Mouse (Mus musculus) left cerebral cortex, postnatal 25 days (tissue): ENCODE data around the gene Hsd17b6. TPM values are rescaled to one million over a fixed set of nuclear protein-coding genes. Genes with fewer than 3 reads are reported as not detected.
"Not testable (repeated sequence)": the region's sequence is repeated elsewhere in the genome, so short reads cannot be mapped to it uniquely, and the experiment has no call there.

ENCODE experiments used
- DNase-seq, 2 experiments: peaks; one replicate each; pipeline ENCODE4 v3.0.0; 2022; ENCODE audit warnings: low spot score in 2 of 2, mixed read lengths in 1 of 2
- intact Hi-C: fragments of 180-260 bp; cut with DNase I; formaldehyde crosslinking; loops from one replicate; pipeline ENCODE4 v1.15.1; 2025
- total RNA-seq, 2 experiments: library from RNA; stranded (reverse); gene quantifications; 2 replicates each; pipeline ENCODE4 v1.2.3; 2021

The Hsd17b6 gene
- total RNA-seq: not detected

DNA sequence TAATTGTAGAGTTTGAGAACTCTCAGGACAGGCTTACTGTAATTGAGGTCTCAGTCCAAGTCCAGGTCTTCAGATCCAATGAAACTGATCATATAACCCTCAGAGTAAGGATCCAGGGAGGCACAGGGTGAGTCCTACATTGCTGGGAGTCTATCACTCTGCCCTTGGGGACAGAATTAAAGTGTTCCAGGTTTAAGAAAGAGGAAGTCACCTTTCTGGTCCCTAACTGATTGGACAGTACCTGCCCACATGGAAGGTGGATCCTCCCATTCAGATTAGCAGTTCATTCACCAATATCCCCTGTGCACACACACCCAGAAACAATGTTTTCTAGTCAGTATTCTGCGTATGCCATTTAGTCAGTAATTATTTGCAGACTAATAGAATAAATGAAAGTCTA is at the start of gene Hsd17b6:
Gene Hsd17b6, minus strand, starts transcription at position 166 of the 400 bp plus-strand sequence.
- no peak for DNase-seq
- intact Hi-C loops: loop anchor here (5.0 kb wide), 2 partner anchors 265 to 310 kb away; no protein-coding TSS in a partner anchor

GRCm38 (mm10) chr10:128053001-128053400 is 45.6 kb upstream of the Hsd17b6 start:
- intact Hi-C loops: no loop called here
- DNase-seq: no peak

DNA sequence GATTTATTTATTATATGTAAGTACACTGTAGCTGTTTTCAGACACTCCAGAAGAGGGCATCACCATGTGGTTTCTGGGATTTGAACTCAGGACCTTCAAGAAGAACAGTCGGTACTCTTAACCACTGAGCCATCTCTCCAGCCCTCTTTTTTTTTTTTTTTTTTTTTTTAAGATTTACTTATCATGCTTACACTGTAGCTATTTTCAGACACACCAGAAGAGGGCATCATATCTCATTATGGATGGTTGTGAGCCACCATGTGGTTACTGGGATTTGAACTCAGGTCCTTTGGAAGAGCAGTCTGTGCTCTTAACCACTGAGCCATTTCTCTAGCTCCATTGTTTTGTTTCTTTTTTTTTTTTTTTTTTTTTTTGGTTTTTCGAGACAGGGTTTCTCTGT is 44.7 kb upstream of the Hsd17b6 start:
- intact Hi-C loops, DNase-seq: not testable (repeated sequence)

GRCm38 (mm10) chr10:128051589-128051988 is 44.2 kb upstream of the Hsd17b6 start:
- no peak for DNase-seq
- intact Hi-C loops: no loop called here

GRCm38 (mm10) chr10:128050355-128050754 is 42.9 kb upstream of the Hsd17b6 start:
- no peak for DNase-seq

GRCm38 (mm10) chr10:128049741-128050140 is 42.3 kb upstream of the Hsd17b6 start:
- intact Hi-C loops: no loop called here
- DNase-seq: no peak

More at GRCm38 (mm10) chr10:128050355-128050754, 42.9 kb upstream of the Hsd17b6 start:
- intact Hi-C loops: no loop called here

- no peak for DNase-seq
- intact Hi-C loops: no loop called here
These were observed 40.7 kb upstream of the Hsd17b6 start for GRCm38 (mm10) chr10:128048157-128048556.

- no peak for DNase-seq
- intact Hi-C loops: no loop called here
These were observed 35.8 kb upstream of the Hsd17b6 start for GRCm38 (mm10) chr10:128043041-128043835.

- intact Hi-C loops: no loop called here
- DNase-seq: no peak
These were observed 35.1 kb upstream of the Hsd17b6 start for GRCm38 (mm10) chr10:128042466-128042865.

- no peak for DNase-seq
- intact Hi-C loops: no loop called here
These were observed 34.2 kb upstream of the Hsd17b6 start for GRCm38 (mm10) chr10:128041636-128042035.

DNA sequence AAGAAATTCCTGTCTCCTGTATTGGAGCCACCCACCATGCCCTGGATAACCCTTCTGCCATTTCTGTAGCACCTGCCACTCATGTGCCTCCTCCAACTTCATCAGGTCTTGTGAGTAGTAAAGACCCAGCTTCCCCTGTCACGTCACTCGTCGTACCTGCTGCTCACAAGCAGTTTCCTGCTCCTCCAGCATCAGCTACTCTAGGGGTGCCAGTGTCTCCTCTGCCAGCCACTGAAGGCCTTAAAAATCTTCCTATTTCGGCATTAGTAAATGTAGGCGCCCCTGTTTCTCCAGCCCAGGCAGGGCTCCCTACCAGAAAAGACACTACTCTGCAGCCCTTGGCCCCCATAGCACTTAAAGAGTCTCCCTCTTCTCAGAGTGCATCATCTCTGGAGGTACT is 32.9 kb upstream of the Hsd17b6 start:
- intact Hi-C loops: no loop called here
- no peak for DNase-seq

GRCm38 (mm10) chr10:128039858-128040257 is 32.4 kb upstream of the Hsd17b6 start:
- DNase-seq: no peak
- intact Hi-C loops: no loop called here

- no peak for DNase-seq
- intact Hi-C loops: no loop called here
These were observed 31.8 kb upstream of the Hsd17b6 start for GRCm38 (mm10) chr10:128039167-128039566.

- no peak for DNase-seq
- intact Hi-C loops: loop anchor here (2.0 kb wide), 1 partner anchor 21 kb away; the partner anchor contains the start of gene Ptges3
These were observed 30.5 kb upstream of the Hsd17b6 start for GRCm38 (mm10) chr10:128037921-128038320.

DNA sequence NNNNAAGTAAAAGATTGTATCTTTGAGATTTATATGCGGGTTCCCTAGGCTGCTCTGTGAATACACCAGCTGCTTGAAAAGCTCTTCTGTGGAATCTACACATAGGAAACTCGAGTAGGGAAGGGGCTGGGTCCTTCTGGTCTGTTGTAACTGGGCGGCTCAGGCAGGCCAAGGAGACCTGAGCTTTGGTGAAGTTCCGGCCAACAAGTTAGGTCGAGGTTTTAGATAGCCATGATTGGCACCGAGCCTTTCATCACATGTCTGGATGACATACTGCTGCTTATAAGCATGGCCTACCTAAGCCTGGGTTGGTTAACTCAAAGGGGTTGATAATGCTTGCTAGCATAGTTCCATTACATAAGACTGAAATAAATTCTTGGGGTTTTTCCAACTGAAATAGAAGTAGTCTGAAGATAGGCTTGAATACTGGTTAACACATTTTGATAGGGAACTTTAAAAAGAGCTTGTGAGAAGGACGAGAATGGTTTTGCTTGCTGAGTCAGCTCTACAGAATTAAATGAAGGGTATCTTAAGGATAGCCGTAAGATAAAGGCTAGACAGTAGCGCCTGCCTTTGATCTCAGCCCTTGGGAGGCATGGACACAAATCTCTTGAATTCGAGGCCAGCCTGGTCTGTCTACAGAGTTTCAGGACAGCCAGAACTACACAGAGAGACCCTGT is 29.5 kb upstream of the Hsd17b6 start:
- peak; percentile 38 to 56 for DNase-seq
- intact Hi-C loops: loop anchor here (2.0 kb wide), 1 partner anchor 22 kb away; the partner anchor contains the start of gene Ptges3

DNA sequence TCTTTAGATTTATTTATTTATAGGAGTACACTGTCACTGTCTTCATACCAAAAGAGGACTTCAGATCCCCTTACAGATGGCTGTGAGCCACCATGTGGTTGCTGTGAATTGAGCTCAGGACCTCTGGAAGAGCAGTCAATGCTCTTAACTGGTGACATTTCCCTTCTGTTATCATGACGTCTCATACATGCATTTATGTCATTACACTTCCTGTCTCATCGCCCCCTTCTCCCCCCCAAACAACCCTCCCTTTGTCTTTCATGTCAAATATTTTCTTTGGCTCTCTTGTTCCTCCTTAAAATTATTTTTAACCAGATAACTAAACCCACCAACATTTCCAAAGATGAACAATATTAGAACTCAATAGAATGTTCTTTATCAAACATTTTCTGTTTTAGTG is 23.4 kb upstream of the Hsd17b6 start:
- intact Hi-C loops: no loop called here

GRCm38 (mm10) chr10:128029931-128030330 is 22.5 kb upstream of the Hsd17b6 start:
- intact Hi-C loops: no loop called here
- DNase-seq: no peak

More for the DNA sequence above, 23.4 kb upstream of the Hsd17b6 start:
- no peak for DNase-seq

- no peak for DNase-seq
- intact Hi-C loops: no loop called here
These were observed 16.1 kb upstream of the Hsd17b6 start for GRCm38 (mm10) chr10:128023496-128023895.

DNA sequence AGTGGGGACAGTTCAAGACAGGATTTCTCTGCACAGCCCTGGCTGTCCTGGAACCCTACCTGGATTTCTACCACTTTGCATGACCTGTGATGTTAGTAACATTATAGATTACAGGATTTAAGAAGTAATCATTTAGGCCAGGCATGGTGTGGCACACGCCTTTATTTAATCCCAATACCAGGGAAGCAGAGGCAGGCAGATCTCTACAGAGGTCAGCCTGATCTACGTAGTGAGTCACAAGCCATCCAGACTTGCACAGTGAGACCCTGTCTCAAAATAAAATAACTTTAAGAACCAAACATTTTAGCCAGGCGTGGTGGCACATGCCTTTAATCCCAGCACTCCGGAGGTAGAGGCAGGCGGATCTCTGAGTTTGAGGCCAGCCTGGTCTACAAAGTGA is 14.8 kb upstream of the Hsd17b6 start:
- intact Hi-C loops: no loop called here
- no peak for DNase-seq

DNA sequence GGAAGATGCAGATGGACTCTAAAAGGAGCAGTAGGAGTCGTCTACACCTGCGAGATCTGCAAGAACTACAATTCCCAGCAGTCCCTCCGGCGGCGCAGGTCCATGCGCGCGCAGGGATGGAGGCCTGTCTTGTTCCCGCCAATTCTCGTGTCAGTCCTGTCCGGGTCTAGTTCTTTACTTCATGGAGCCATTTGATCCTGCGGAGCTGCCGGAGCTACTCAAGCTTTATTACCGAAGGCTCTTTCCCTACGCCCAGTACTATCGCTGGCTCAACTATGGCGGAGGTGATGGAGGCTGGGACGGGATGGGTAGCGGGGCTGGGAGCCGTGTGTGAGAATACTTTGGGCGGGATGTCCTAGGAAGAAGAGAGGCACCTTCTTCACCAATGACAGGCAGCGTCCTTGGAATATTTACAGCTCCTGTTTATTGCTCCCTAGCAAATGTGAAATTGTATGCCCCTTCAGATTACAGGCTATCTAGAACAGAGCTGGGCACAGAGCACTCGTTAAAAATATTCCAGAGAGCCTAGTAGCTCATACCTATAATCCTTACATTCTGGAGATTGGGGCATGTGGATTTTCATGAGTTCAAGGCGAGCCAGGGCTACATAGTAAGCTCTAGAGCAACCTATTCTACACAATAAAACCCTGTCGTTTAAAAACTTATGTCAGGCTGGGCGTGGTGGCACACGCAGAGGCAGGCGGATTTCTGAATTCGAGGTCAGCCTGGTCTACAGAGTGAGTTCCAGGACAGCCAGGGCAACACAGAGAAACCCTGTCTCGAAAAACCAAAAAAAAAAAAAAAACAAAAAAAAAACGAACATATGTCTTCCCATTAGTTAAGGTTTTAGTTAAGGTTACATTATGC is 7.9 kb upstream of the Hsd17b6 start, which contains the start of gene Prim1:
Gene Prim1, plus strand, starts transcription at position 101 of the 867 bp plus-strand sequence.
- DNase-seq: peak; percentile 81 to 82
- intact Hi-C loops: no loop called here
